Mouse (Mus musculus) heart, embryonic 13.5 days (tissue): Measurements from ENCODE around the gene Gm21913. TPM values are rescaled to one million over a fixed set of nuclear protein-coding genes. Genes with fewer than 3 reads are reported as not detected.
"Not testable (repeated sequence)": the region's sequence is repeated elsewhere in the genome, so short reads cannot be mapped to it uniquely, and the experiment has no call there.

Experiments
- ATAC-seq: fragments of 200-750 bp; cut with Nextera tagmentation; 2 replicates; pipeline ENCODE4 v1.8.0; 2017; ENCODE audit warnings: moderate TSS enrichment; ENCODE audit not compliant: insufficient number of reproducible peaks, low FRiP score, low TSS enrichment; ENCODE audit errors: extremely low read depth
- H3K27ac ChIP-seq: fragments of 300-500 bp; sonication (generic); replicated peaks from 2 replicates; pipeline ENCODE4 v1.5.1; 2015; ENCODE audit warnings: moderate library complexity, mild to moderate bottlenecking, inconsistent platforms
- H3K27me3 ChIP-seq: fragments of 300-500 bp; sonication (generic); replicated peaks from 2 replicates; pipeline ENCODE4 v1.6.1; 2015; ENCODE audit warnings: mild to moderate bottlenecking, inconsistent platforms
- H3K36me3 ChIP-seq: fragments of 300-500 bp; sonication (generic); 2 replicates; pipeline ENCODE4 v1.6.1; 2015; ENCODE audit warnings: mild to moderate bottlenecking, inconsistent platforms
- H3K4me1 ChIP-seq: fragments of 300-500 bp; sonication (generic); 2 replicates; pipeline ENCODE4 v1.6.1; 2015; ENCODE audit warnings: inconsistent platforms
- H3K4me2 ChIP-seq: fragments of 300-500 bp; sonication (generic); 2 replicates; pipeline ENCODE4 v1.6.1; 2015; ENCODE audit warnings: inconsistent platforms, mild to moderate bottlenecking, moderate library complexity
- H3K4me3 ChIP-seq: fragments of 300-500 bp; sonication (generic); 2 replicates; pipeline ENCODE4 v1.5.1; 2015; ENCODE audit warnings: moderate library complexity, mild to moderate bottlenecking, inconsistent platforms
- H3K9ac ChIP-seq: fragments of 300-500 bp; sonication (generic); 2 replicates; pipeline ENCODE4 v1.6.1; 2015; ENCODE audit warnings: inconsistent platforms, mild to moderate bottlenecking, moderate library complexity
- H3K9me3 ChIP-seq: fragments of 300-500 bp; sonication (generic); 2 replicates; pipeline ENCODE4 v1.6.1; 2016; ENCODE audit warnings: inconsistent platforms
- WGBS: fragments of 180-500 bp; shearing (Covaris S2); methylation state at CpG from one replicate; pipeline ENCODE4 v1.1.7; 2015; ENCODE audit warnings: mixed read lengths; 5-methylcytosine and 5-hydroxymethylcytosine counted together
- polyA plus RNA-seq: library from polyadenylated mRNA; unstranded; fragments of >200 nt; fragmentation: Nextera tagmentation; extraction: Ambion mirVana; gene quantifications from 2 replicates; pipeline ENCODE4 v1.2.1, GENCODE M21; 2015

Gm21913 gene
- polyA plus RNA-seq: not detected in 2 replicates

DNA sequence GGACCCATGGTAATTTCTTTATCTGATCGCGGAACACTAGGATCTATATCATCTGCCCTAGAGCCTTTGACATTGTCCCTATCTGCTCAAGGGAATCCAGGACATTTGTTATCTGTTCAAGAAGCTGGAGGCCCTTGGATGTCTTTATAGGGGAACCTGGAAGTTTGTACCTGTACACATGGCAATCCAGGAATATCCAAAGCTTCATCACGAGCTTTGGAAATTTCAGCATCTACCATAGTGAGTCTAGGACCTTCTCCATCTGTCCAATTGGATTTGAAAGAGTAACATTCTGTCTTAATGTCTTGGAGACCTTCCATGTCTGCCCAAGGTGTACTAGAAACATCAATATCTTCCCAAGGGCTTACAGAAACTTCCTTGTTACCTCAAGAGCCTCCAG lies at the start of gene Gm21913:
Gm21913 (plus strand) TSS at position 301 of the 400 bp plus-strand sequence.
- not testable (repeated sequence) for H3K27ac ChIP-seq, H3K9ac ChIP-seq, ATAC-seq, H3K4me3 ChIP-seq, H3K36me3 ChIP-seq, H3K4me1 ChIP-seq, H3K9me3 ChIP-seq, H3K27me3 ChIP-seq, H3K4me2 ChIP-seq
- WGBS: no CpG with 5 or more reads among the region's 3 CpGs

Other genes with a start within 250 kb of the Gm21913 start
- gene Gm29110, start 153.4 kb upstream of the Gm21913 start, polyA plus RNA-seq: not detected in 2 replicates